Mouse (Mus musculus) forebrain, postnatal 0 days (tissue): ENCODE measurements around the gene Madcam1. TPM values are rescaled to one million over a fixed set of nuclear protein-coding genes. Genes with fewer than 3 reads are reported as not detected.
"Not testable (repeated sequence)": the region's sequence is repeated elsewhere in the genome, so short reads cannot be mapped to it uniquely, and the experiment has no call there.

Source experiments
- ATAC-seq: fragments of 200-750 bp; cut with Nextera tagmentation; 2 replicates; pipeline ENCODE4 v1.8.0; 2017; ENCODE audit warnings: mild to moderate bottlenecking, moderate library complexity
- DNase-seq: peaks from one replicate; pipeline ENCODE4 v3.0.0-alpha.2; 2015
- H3K27ac ChIP-seq: fragments of 300-500 bp; sonication (generic); 2 replicates; pipeline ENCODE4 v1.5.1; 2014; ENCODE audit warnings: low read depth, mild to moderate bottlenecking, antibody characterized with exemption, low read length, moderate library complexity, mixed read lengths
- H3K27me3 ChIP-seq: fragments of 300-500 bp; sonication (generic); 2 replicates; pipeline ENCODE4 v1.6.1; 2014; ENCODE audit warnings: mild to moderate bottlenecking, low read length, mixed read lengths; ENCODE audit not compliant: insufficient read depth
- H3K36me3 ChIP-seq: fragments of 300-500 bp; sonication (generic); 2 replicates; pipeline ENCODE4 v1.6.1; 2014; ENCODE audit warnings: mild to moderate bottlenecking, moderate library complexity; ENCODE audit not compliant: insufficient read depth
- H3K4me1 ChIP-seq: fragments of 300-500 bp; sonication (generic); 2 replicates; pipeline ENCODE4 v1.6.1; 2014; ENCODE audit warnings: antibody characterized with exemption; ENCODE audit not compliant: insufficient read depth
- H3K4me2 ChIP-seq: fragments of 300-500 bp; sonication (generic); 2 replicates; pipeline ENCODE4 v1.6.1; 2014; ENCODE audit warnings: low read depth, mild to moderate bottlenecking, moderate library complexity
- H3K4me3 ChIP-seq: fragments of 300-500 bp; sonication (generic); 2 replicates; pipeline ENCODE4 v1.5.1; 2014; ENCODE audit warnings: low read depth, low read length, mixed read lengths
- H3K9ac ChIP-seq: fragments of 300-500 bp; sonication (generic); 2 replicates; pipeline ENCODE4 v1.6.1; 2014; ENCODE audit warnings: mild to moderate bottlenecking
- H3K9me3 ChIP-seq: fragments of 300-500 bp; sonication (generic); 2 replicates; pipeline ENCODE4 v1.6.1; 2016; ENCODE audit warnings: low read length
- CTCF ChIP-seq: sonication (generic); IDR thresholded peaks from 2 replicates; pipeline ENCODE4 v1.5.1; 2016; ENCODE audit warnings: antibody characterized with exemption, control low read depth, low read depth
- WGBS: fragments of 180-500 bp; shearing (Covaris S2); extraction: QIAGEN DNeasy Blood & Tissue Kit; methylation state at CpG from one replicate; pipeline ENCODE4 v1.1.7; 2014; 5-methylcytosine and 5-hydroxymethylcytosine counted together
- polyA plus RNA-seq: library from polyadenylated mRNA; unstranded; fragments of >200 nt; fragmentation: Nextera tagmentation; extraction: Ambion mirVana; gene quantifications from 2 replicates; pipeline ENCODE4 v1.2.1, GENCODE M21; 2015
- total RNA-seq: library from RNA; depleted of rRNA; stranded (reverse); fragments of >200 nt; gene quantifications from 2 replicates; pipeline ENCODE4 v1.2.3, GENCODE M21; 2014

The Madcam1 gene
- total and polyA plus RNA-seq, 2 experiments from 2014 or later: 0.70 to 0.95 TPM

DNA sequence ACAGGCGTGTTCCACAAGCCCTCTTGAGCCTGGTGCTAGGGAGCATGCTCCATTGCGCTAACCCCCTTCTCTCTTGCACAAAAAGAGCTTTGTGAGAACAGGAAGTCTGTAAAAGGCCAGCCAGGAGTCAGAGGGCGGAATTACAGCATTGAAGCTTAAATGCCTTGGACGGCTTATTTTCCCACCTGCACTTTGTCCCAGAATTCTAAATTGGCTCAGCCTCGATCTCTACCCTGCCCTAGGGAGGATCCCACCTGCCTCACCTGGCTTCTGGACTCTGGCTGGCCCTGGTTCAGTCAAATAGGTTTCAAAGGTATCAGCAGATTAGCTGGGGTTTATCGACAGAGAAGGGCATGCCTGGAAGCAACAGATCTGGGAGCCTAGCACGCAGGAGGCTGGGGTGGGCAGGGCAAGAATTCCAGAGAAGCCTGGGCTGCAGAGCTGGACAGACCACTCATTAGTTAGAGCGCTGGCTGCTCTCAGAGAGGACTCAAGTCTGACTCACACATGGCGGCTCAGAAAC is 31.8 kb downstream of the Madcam1 start:
- DNase-seq (no peak), ATAC-seq (no peak)
- WGBS: 64% methylated on average over 9 of the region's 9 CpGs
- TF ChIP-seq CTCF: no peak
- H3K36me3 ChIP-seq: no peaks in the 10 kb centered on the region
- H3K27me3 ChIP-seq: no peaks in the 10 kb centered on the region
- peaks cover 6% of the 10 kb centered on the region; the same call in 1 of the 2 replicates for H3K4me1 ChIP-seq
- no peak overlapping the region for H3K4me3 ChIP-seq
- no peak overlapping the region for H3K4me2 ChIP-seq
- H3K9ac ChIP-seq: no peak overlapping the region
- H3K9me3 ChIP-seq: no peaks in the 10 kb centered on the region
- no peak overlapping the region for H3K27ac ChIP-seq

DNA sequence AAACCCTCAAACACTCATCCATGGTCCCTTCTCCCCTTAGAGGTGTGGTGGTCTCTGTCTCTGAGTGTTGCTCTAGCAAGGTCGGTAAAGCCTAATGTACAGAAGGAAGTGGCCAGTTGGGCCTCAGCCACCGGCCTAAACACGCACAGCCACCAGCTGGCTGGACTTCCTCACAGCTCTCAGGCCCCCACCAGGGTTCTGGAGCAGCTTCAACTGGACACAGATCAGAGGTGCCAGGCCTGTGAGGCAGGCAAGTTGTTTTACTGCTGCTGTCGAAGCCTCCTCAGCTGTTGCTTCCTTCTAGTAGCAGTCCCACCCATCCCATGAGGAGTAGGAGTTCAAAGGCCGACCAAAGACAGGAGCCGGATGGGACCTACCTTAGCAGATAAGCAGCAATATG is 33.6 kb downstream of the Madcam1 start:
- Histone ChIP-seq H3K4me1 (peaks cover 6% of the 10 kb centered on the region; the same call in 1 of the 2 replicates), H3K9ac (no peak overlapping the region), H3K27ac (no peak overlapping the region), H3K4me3 (no peak overlapping the region), H3K36me3 (no peaks in the 10 kb centered on the region), H3K27me3 (no peaks in the 10 kb centered on the region), H3K9me3 (no peaks in the 10 kb centered on the region), H3K4me2 (no peak overlapping the region)
- WGBS: 76% methylated on average over 6 of the region's 6 CpGs
- DNase-seq (no peak), ATAC-seq (no peak)
- no peak for TF ChIP-seq CTCF

GRCm38 (mm10) chr10:79698459-79698858 is 34.1 kb downstream of the Madcam1 start:
- no peak for TF ChIP-seq CTCF
- no peak for ATAC-seq
- DNase-seq: no peak
- H3K9ac ChIP-seq: no peak overlapping the region
- no peaks in the 10 kb centered on the region for H3K36me3 ChIP-seq
- no peak overlapping the region for H3K27ac ChIP-seq
- no peak overlapping the region for H3K4me2 ChIP-seq
- H3K27me3 ChIP-seq: no peaks in the 10 kb centered on the region
- no peak overlapping the region for H3K4me3 ChIP-seq
- peaks cover 6% of the 10 kb centered on the region; the same call in 1 of the 2 replicates for H3K4me1 ChIP-seq
- no peaks in the 10 kb centered on the region for H3K9me3 ChIP-seq
- WGBS: 92% methylated on average over 6 of the region's 6 CpGs

GRCm38 (mm10) chr10:79700676-79701075 is 36.3 kb downstream of the Madcam1 start:
- ATAC-seq (no peak), DNase-seq (no peak)
- H3K27me3 ChIP-seq: no peaks in the 10 kb centered on the region
- no peaks in the 10 kb centered on the region for H3K36me3 ChIP-seq
- no peaks in the 10 kb centered on the region for H3K9me3 ChIP-seq
- TF ChIP-seq CTCF: no peak
- no peak overlapping the region for H3K4me2 ChIP-seq
- H3K4me1 ChIP-seq: peaks cover 10% of the 10 kb centered on the region
- WGBS: 54% methylated on average over 7 of the region's 7 CpGs
- no peak overlapping the region for H3K9ac ChIP-seq
- no peak overlapping the region for H3K27ac ChIP-seq
- H3K4me3 ChIP-seq: no peak overlapping the region

- H3K9ac ChIP-seq: no peak overlapping the region
- TF ChIP-seq CTCF: no peak
Measured at GRCm38 (mm10) chr10:79701443-79702129, 37.2 kb downstream of the Madcam1 start.

GRCm38 (mm10) chr10:79702970-79703369 is 38.6 kb downstream of the Madcam1 start:
- H3K9ac ChIP-seq, H3K27ac ChIP-seq, H3K27me3 ChIP-seq, H3K4me3 ChIP-seq, H3K4me2 ChIP-seq, H3K36me3 ChIP-seq, DNase-seq, ATAC-seq, H3K9me3 ChIP-seq: not testable (repeated sequence)
- H3K4me1 ChIP-seq: peaks cover 14% of the 10 kb centered on the region; the same call in 1 of the 2 replicates
- WGBS: 92% methylated on average over 3 of the region's 4 CpGs

More at GRCm38 (mm10) chr10:79701443-79702129, 37.2 kb downstream of the Madcam1 start:
- no peak overlapping the region for H3K4me3 ChIP-seq
- H3K9me3 ChIP-seq: no peaks in the 10 kb centered on the region
- H3K27me3 ChIP-seq: no peaks in the 10 kb centered on the region
- DNase-seq (no peak), ATAC-seq (no peak)
- 69% methylated on average over 10 of the region's 10 CpGs for WGBS
- no peaks in the 10 kb centered on the region for H3K36me3 ChIP-seq
- H3K4me2 ChIP-seq: no peak overlapping the region
- H3K4me1 ChIP-seq: peaks cover 14% of the 10 kb centered on the region; the same call in 1 of the 2 replicates
- H3K27ac ChIP-seq: no peak overlapping the region

GRCm38 (mm10) chr10:79703541-79703940 is 39.2 kb downstream of the Madcam1 start:
- WGBS: 75% methylated on average over 10 of the region's 10 CpGs
- Histone ChIP-seq H3K4me3 (peak overlapping the region; percentile 85), H3K4me1 (peaks cover 14% of the 10 kb centered on the region; the same call in 1 of the 2 replicates), H3K36me3 (no peaks in the 10 kb centered on the region), H3K27me3 (no peaks in the 10 kb centered on the region), H3K9ac (peak overlapping the region; percentile 41; the same call in 1 of the 2 replicates), H3K4me2 (peak overlapping the region; percentile 77), H3K27ac (peak overlapping the region; percentile 60; the same call in 1 of the 2 replicates), H3K9me3 (no peaks in the 10 kb centered on the region)
- ATAC-seq: no peak
- TF ChIP-seq CTCF: no peak; the same call in 1 of the 2 replicates
- DNase-seq: no peak
